Mouse (Mus musculus): ENCODE data around the gene Fbn1. TPM values are rescaled to one million over a fixed set of nuclear protein-coding genes. Genes with fewer than 3 reads are reported as not detected.
A peak's percentile ranks its signal among the peaks of the same experiment; 100 is the strongest.

Gene Fbn1
- total RNA-seq, 2 experiments from 2014 or later: 8.7 to 10.4 TPM

- DNase-seq (ENCODE audit: low spot score in 2 of 2): no peak
- Histone ChIP-seq H3K4me3 (no peak overlapping the region), H3K27ac (no peak overlapping the region)
- no peak for TF ChIP-seq CTCF (conservative IDR thresholded peaks at IDR 0.05)
Measured at GRCm38 (mm10) chr2:125324455-125324854, 183.3 kb downstream of the Fbn1 start.

GRCm38 (mm10) chr2:125323347-125323746 lies 184.4 kb downstream of the Fbn1 start:
- DNase-seq (ENCODE audit: low spot score in 2 of 2): no peak
- Histone ChIP-seq H3K27ac (no peak overlapping the region), H3K4me3 (no peak overlapping the region)
- no peak for TF ChIP-seq CTCF (conservative IDR thresholded peaks at IDR 0.05)

GRCm38 (mm10) chr2:125322581-125322980 lies 185.2 kb downstream of the Fbn1 start:
- no peak overlapping the region for H3K4me3 ChIP-seq
- H3K27ac ChIP-seq: no peak overlapping the region
- DNase-seq (ENCODE audit: low spot score in 2 of 2): no peak
- no peak for TF ChIP-seq CTCF (conservative IDR thresholded peaks at IDR 0.05)

GRCm38 (mm10) chr2:125321071-125321470 lies 186.7 kb downstream of the Fbn1 start:
- no peak overlapping the region for H3K4me3 ChIP-seq
- TF ChIP-seq CTCF (conservative IDR thresholded peaks at IDR 0.05): no peak
- no peak overlapping the region for H3K27ac ChIP-seq
- no peak for DNase-seq (ENCODE audit: low spot score in 2 of 2)

- H3K27ac ChIP-seq: no peak overlapping the region
- no peak for TF ChIP-seq CTCF (conservative IDR thresholded peaks at IDR 0.05)
- H3K4me3 ChIP-seq: no peak overlapping the region
- no peak for DNase-seq (ENCODE audit: low spot score in 2 of 2)
Measured at GRCm38 (mm10) chr2:125319651-125320050, 188.1 kb downstream of the Fbn1 start.

- no peak overlapping the region for H3K27ac ChIP-seq
- DNase-seq (ENCODE audit: low spot score in 2 of 2): no peak
- H3K4me3 ChIP-seq: no peak overlapping the region
- no peak for TF ChIP-seq CTCF (conservative IDR thresholded peaks at IDR 0.05)
Measured at GRCm38 (mm10) chr2:125318371-125319061, 189.3 kb downstream of the Fbn1 start.

GRCm38 (mm10) chr2:125315203-125315602 lies 192.6 kb downstream of the Fbn1 start:
- no peak for DNase-seq (ENCODE audit: low spot score in 2 of 2)
- no peak overlapping the region for H3K4me3 ChIP-seq
- H3K27ac ChIP-seq: no peak overlapping the region
- no peak for TF ChIP-seq CTCF (conservative IDR thresholded peaks at IDR 0.05)

- no peak for TF ChIP-seq CTCF (conservative IDR thresholded peaks at IDR 0.05)
- Histone ChIP-seq H3K27ac (no peak overlapping the region), H3K4me3 (no peak overlapping the region)
- no peak for DNase-seq (ENCODE audit: low spot score in 2 of 2)
Measured at GRCm38 (mm10) chr2:125314169-125314925, 193.4 kb downstream of the Fbn1 start.

- H3K4me3 ChIP-seq: no peak overlapping the region
- no peak overlapping the region for H3K27ac ChIP-seq
- no peak for DNase-seq (ENCODE audit: low spot score in 2 of 2)
- TF ChIP-seq CTCF (conservative IDR thresholded peaks at IDR 0.05): no peak
Measured at GRCm38 (mm10) chr2:125309710-125310109, 198.1 kb downstream of the Fbn1 start.

GRCm38 (mm10) chr2:125305671-125306070 lies 202.1 kb downstream of the Fbn1 start:
- TF ChIP-seq CTCF (conservative IDR thresholded peaks at IDR 0.05): no peak
- Histone ChIP-seq H3K27ac (no peak overlapping the region), H3K4me3 (no peak overlapping the region)
- DNase-seq (ENCODE audit: low spot score in 2 of 2): peak; percentile 32 to 76

- TF ChIP-seq CTCF (conservative IDR thresholded peaks at IDR 0.05): no peak
- H3K27ac ChIP-seq: no peak overlapping the region
- no peak for DNase-seq (ENCODE audit: low spot score in 2 of 2)
- H3K4me3 ChIP-seq: no peak overlapping the region
Measured at GRCm38 (mm10) chr2:125304746-125305145, 203.0 kb downstream of the Fbn1 start.

- no peak for DNase-seq (ENCODE audit: low spot score in 2 of 2)
- Histone ChIP-seq H3K27ac (no peak overlapping the region), H3K4me3 (no peak overlapping the region)
- peak; percentile 71 for TF ChIP-seq CTCF (conservative IDR thresholded peaks at IDR 0.05)
Measured at GRCm38 (mm10) chr2:125303764-125304384, 203.9 kb downstream of the Fbn1 start.

- Histone ChIP-seq H3K27ac (no peak overlapping the region), H3K4me3 (no peak overlapping the region)
- DNase-seq (ENCODE audit: low spot score in 2 of 2): peak in 1 of 2 experiments; percentile 20
- no peak for TF ChIP-seq CTCF (conservative IDR thresholded peaks at IDR 0.05)
Measured at GRCm38 (mm10) chr2:125302625-125302924, 205.2 kb downstream of the Fbn1 start.

Data from layer of hippocampus, adult 2 months (tissue).